Mouse (Mus musculus): Measurements from ENCODE around the gene Sdhaf4. TPM values are rescaled to one million over a fixed set of nuclear protein-coding genes. Genes with fewer than 3 reads are reported as not detected.
"Not testable (repeated sequence)": the region's sequence is repeated elsewhere in the genome, so short reads cannot be mapped to it uniquely, and the experiment has no call there.

The Sdhaf4 gene
- 10 to 100 TPM; 55.6 to 61.4 TPM for total RNA-seq (2021)
- long read RNA-seq, experiment 1, transcript Sdhaf4-201 (3 exons, 683 nt), result major isoform, 11 of 11 reads
- long read RNA-seq, experiment 1, partial matches to known transcripts, result 0 of 11 reads
- long read RNA-seq, experiment 1, other reads (novel, unspliced or antisense), result 0 of 11 reads
- long read RNA-seq, experiment 2, transcript Sdhaf4-201 (3 exons, 683 nt), result major isoform, 98 of 130 reads
- long read RNA-seq, experiment 2, partial matches to known transcripts, result 29 of 130 reads
- long read RNA-seq, experiment 2, other reads (novel, unspliced or antisense), result 2 of 130 reads

DNA sequence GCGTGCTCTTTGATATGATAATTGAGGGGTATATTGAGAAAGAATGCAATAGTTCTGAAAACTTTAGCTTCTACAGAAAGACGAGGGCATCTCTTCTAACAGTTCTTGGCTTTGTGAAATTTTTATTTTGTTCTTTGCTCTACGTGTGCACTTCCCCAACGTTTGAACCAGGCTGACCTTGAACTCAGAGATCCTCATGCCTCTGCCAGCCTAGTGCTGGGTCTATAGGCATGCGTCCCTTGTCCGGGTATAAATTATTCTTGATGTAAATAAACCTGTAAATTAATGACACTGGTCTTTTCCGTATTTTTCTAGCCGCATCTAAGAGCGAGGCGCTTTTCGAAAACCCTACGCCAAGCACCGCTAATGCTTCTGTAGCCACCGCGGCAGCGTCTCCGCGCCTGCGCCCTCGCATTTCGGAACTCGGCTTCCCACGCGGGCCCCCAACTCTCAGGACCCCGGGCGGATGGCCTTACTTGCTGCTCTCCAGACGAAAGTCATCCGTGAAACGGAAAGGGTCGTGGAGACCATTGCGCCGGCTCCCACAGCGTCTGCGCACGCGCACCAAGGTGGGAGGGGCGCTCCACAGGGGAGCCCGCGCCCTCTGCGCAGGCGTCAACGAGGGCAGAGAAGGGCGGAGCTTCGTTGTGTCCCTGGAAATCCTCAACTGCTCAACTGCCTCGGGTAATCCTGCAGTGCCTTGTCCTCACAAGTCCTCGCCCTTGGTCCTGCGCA is at the start of gene Sdhaf4:
TSS of gene Sdhaf4 (minus strand) at position 587 of the 735 bp plus-strand sequence.
- peak; percentile 94 for DNase-seq (ENCODE audit: low spot score in 2 of 2)

GRCm38 (mm10) chr1:24046730-24047510 is 41.5 kb upstream of the Sdhaf4 start:
- no peak for DNase-seq (ENCODE audit: low spot score in 2 of 2)

DNA sequence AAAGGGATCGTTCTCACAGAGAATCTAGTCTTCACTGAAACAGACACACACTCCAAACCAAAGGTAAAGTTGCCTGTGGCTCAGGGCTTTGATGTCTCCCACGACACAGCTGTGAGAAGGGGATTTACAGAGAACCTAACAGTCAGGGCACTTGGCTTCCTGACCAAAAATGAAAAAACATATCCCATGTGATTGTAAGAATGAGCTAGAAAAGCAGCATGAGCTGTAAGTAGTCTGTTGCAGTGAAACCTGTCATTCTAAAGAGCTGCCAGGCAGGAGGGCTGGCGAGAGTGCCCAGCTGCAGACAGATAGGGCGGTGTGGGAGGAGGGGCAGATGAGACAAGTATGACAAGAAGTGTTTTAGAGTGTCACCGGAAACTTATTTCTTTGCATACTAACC is 40.2 kb upstream of the Sdhaf4 start:
- no peak for DNase-seq (ENCODE audit: low spot score in 2 of 2)

DNA sequence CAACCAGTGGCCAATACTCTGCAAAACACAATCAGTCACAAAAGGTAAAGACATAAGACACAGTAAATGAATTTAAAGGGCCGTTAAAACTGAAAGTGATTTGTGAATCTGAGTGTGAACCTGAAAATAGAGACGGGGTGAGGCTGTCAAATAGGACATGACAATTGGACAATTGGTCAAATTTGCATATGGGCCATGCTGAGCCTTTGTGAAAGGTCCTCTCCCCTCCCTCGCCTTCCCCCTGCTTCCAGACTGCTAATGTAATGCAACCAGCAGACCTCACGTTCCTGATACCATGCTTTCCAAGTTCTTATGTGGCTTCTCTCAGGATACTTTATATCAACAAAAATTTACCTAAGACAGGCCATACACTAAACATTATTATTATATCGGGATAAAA is 37.6 kb upstream of the Sdhaf4 start:
- no peak for DNase-seq (ENCODE audit: low spot score in 2 of 2)

GRCm38 (mm10) chr1:24033759-24034423 is 28.4 kb upstream of the Sdhaf4 start:
- no peak for DNase-seq (ENCODE audit: low spot score in 2 of 2)

DNA sequence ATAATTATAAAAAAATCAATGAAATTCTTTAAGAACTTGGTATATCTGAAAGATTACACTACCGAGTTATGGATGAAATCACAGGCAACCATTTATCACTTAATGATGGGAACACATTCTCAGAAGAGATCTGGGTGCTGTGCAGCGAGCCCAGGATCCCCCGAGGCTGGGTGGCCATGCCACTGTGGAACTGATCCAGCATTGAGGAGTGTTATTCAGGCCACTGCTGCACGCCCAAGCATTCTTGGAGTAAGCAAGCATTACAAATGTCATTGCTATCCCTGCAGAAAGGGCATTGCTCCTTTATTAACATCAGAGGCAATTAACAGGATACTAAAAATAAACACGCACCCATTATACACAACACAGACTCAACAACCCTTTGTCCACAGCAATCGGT is 5.4 kb upstream of the Sdhaf4 start:
- DNase-seq (ENCODE audit: low spot score in 2 of 2), result no peak

DNA sequence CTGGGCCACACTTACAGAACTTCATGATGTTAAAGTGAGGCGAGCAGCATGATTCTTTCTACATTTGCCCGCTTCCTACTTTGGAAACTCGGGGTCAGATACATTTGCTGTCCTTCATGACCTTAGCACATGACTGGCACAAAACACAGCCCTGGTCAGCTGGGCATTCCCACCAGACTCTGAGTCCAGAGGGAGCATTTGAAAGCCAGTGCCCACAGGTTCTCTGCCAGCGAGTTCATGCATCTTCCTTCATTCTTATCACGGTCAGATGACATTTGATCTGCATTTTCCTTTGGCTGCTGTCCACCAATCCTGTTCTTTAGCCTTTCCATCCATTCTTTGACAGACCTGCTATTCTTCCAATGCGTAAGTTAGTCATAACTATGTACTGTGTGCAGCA is 4.6 kb upstream of the Sdhaf4 start:
- DNase-seq (ENCODE audit: low spot score in 2 of 2), result no peak

GRCm38 (mm10) chr1:24007621-24008020 is 2.2 kb upstream of the Sdhaf4 start:
- no peak for DNase-seq (ENCODE audit: low spot score in 2 of 2)

GRCm38 (mm10) chr1:23999318-23999717 is 6.1 kb downstream of the Sdhaf4 start:
- no peak for DNase-seq (ENCODE audit: low spot score in 2 of 2)

GRCm38 (mm10) chr1:23998866-23999265 is 6.6 kb downstream of the Sdhaf4 start:
- DNase-seq (ENCODE audit: low spot score in 2 of 2), result no peak

DNA sequence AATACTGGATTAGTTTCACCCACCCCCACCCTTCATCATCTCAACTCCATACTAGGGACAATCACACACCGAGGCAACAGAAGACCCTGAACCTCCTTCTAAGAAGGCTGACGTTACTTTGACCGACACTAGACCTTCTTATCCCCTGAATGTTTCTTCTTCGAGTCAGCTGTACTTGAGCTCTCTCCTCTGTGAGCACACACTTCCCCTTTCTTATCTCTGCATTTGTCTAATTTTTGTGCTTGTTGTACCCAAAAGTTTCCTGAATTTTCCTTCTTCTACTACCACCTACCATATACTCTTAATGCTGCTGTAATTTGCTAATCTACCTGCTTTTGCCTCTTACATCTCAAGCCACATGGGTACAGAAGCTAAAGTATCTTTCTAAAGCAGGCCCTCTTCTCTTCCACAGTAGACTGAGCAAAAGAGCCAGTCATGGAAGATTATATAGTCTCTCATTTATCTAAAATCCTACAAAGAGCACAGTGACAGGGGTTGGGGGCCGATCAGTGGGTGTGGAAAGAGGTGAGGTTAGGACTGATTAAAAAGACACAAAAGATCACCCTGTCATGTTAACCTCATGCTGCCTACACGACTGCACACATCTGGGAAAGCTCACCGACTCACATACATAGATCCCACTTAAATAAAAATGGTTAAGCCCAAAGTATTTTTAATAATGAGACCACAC is 7.2 kb downstream of the Sdhaf4 start:
- DNase-seq (ENCODE audit: low spot score in 2 of 2), result no peak

DNA sequence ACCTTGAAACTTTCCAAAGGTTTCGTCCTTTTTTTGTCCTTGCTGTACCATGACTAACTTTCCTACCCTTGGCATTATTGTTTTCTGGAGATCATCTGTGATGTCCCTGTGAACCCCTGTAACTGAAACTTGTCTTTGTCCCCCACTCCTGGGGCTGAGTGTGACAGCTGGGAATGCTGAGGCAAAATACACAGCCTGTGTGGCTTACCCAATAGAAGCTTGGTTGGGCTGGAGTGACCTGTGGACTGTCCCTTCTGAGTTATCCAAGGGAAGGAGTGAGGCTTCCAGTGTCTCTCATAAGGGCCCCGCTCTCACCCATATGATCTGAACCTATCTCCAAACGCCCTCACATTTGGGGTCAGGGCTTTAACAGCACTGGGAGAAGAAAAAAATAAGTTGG is 8.0 kb downstream of the Sdhaf4 start:
- DNase-seq (ENCODE audit: low spot score in 2 of 2), result no peak

- DNase-seq (ENCODE audit: low spot score in 2 of 2), result no peak
Observed at GRCm38 (mm10) chr1:23995420-23995819, 10.0 kb downstream of the Sdhaf4 start.

- DNase-seq (ENCODE audit: low spot score in 2 of 2), result no peak
Observed at GRCm38 (mm10) chr1:23983118-23983517, 22.3 kb downstream of the Sdhaf4 start.

- no peak for DNase-seq (ENCODE audit: low spot score in 2 of 2)
Observed at GRCm38 (mm10) chr1:23978281-23978680, 27.2 kb downstream of the Sdhaf4 start.

- DNase-seq (ENCODE audit: low spot score in 2 of 2), result not testable (repeated sequence)
Observed at GRCm38 (mm10) chr1:23971159-23971558, 34.3 kb downstream of the Sdhaf4 start.

- no peak for DNase-seq (ENCODE audit: low spot score in 2 of 2)
Observed at GRCm38 (mm10) chr1:23968027-23968725, 37.3 kb downstream of the Sdhaf4 start.

- no peak for DNase-seq (ENCODE audit: low spot score in 2 of 2)
Observed at GRCm38 (mm10) chr1:23966226-23966625, 39.2 kb downstream of the Sdhaf4 start.

GRCm38 (mm10) chr1:23959415-23959732 is 46.1 kb downstream of the Sdhaf4 start:
- no peak for DNase-seq (ENCODE audit: low spot score in 2 of 2)
